Mouse (Mus musculus) lung, embryonic 14.5 days (tissue): Measurements from ENCODE around the gene 1700092M07Rik. TPM values are rescaled to one million over a fixed set of nuclear protein-coding genes. Genes with fewer than 3 reads are reported as not detected.

ENCODE experiments used
- ATAC-seq: fragments of 200-750 bp; cut with Nextera tagmentation; 2 replicates; pipeline ENCODE4 v1.8.0; 2017; ENCODE audit warnings: mild to moderate bottlenecking, moderate TSS enrichment, moderate library complexity; ENCODE audit not compliant: insufficient read depth
- DNase-seq: peaks from one replicate; pipeline ENCODE4 v3.0.0-alpha.2; 2015
- H3K27ac ChIP-seq: fragments of 300-500 bp; sonication (generic); 2 replicates; pipeline ENCODE4 v1.5.1; 2014; ENCODE audit warnings: low read depth, mild to moderate bottlenecking, moderate library complexity
- H3K27me3 ChIP-seq: fragments of 300-500 bp; sonication (generic); 2 replicates; pipeline ENCODE4 v1.6.1; 2014; ENCODE audit warnings: low read length, control low read depth; ENCODE audit not compliant: insufficient read depth
- H3K36me3 ChIP-seq: fragments of 300-500 bp; sonication (generic); 2 replicates; pipeline ENCODE4 v1.6.1; 2014; ENCODE audit warnings: control low read depth; ENCODE audit not compliant: insufficient read depth
- H3K4me1 ChIP-seq: fragments of 300-500 bp; sonication (generic); 2 replicates; pipeline ENCODE4 v1.6.1; 2014; ENCODE audit warnings: antibody characterized with exemption, control low read depth; ENCODE audit not compliant: insufficient read depth
- H3K4me2 ChIP-seq: fragments of 300-500 bp; sonication (generic); 2 replicates; pipeline ENCODE4 v1.6.1; 2014; ENCODE audit warnings: mild to moderate bottlenecking
- H3K4me3 ChIP-seq: fragments of 300-500 bp; sonication (generic); 2 replicates; pipeline ENCODE4 v1.5.1; 2014; ENCODE audit warnings: low read depth, low read length
- H3K9ac ChIP-seq: fragments of 300-500 bp; sonication (generic); 2 replicates; pipeline ENCODE4 v1.6.1; 2014
- H3K9me3 ChIP-seq: fragments of 300-500 bp; sonication (generic); 2 replicates; pipeline ENCODE4 v1.6.1; 2016; ENCODE audit warnings: low read depth, low read length, control low read depth
- CTCF ChIP-seq: IDR thresholded peaks from 2 replicates; pipeline ENCODE4 v1.5.1; 2016; ENCODE audit warnings: antibody characterized with exemption, low read depth
- WGBS: fragments of 180-500 bp; shearing (Covaris S2); extraction: QIAGEN DNeasy Blood & Tissue Kit; methylation state at CpG from one replicate; pipeline ENCODE4 v1.1.7; 2014; 5-methylcytosine and 5-hydroxymethylcytosine counted together
- polyA plus RNA-seq: library from polyadenylated mRNA; unstranded; fragments of >200 nt; fragmentation: Nextera tagmentation; extraction: Ambion mirVana; gene quantifications from 2 replicates; pipeline ENCODE4 v1.2.1, GENCODE M21; 2014

Gene 1700092M07Rik
- polyA plus RNA-seq, 1 experiment from 2014 or later: 2.3 TPM

- no peak overlapping the region for H3K4me3 ChIP-seq
- no peak overlapping the region for H3K9ac ChIP-seq
- H3K27ac ChIP-seq: no peak overlapping the region
- no peak for ATAC-seq
- no peaks in the 10 kb centered on the region; the same call in 1 of the 2 replicates for H3K4me1 ChIP-seq
- no peak for TF ChIP-seq CTCF
- no peak overlapping the region for H3K4me2 ChIP-seq
- DNase-seq: no peak
- H3K9me3 ChIP-seq: no peaks in the 10 kb centered on the region; the same call in 1 of the 2 replicates
- H3K27me3 ChIP-seq: no peaks in the 10 kb centered on the region
- WGBS: over 99% methylated on average over 9 of the region's 9 CpGs
- H3K36me3 ChIP-seq: peaks cover 84% of the 10 kb centered on the region
Observed at GRCm38 (mm10) chr19:8765562-8765961, 25.0 kb downstream of the 1700092M07Rik start.

DNA sequence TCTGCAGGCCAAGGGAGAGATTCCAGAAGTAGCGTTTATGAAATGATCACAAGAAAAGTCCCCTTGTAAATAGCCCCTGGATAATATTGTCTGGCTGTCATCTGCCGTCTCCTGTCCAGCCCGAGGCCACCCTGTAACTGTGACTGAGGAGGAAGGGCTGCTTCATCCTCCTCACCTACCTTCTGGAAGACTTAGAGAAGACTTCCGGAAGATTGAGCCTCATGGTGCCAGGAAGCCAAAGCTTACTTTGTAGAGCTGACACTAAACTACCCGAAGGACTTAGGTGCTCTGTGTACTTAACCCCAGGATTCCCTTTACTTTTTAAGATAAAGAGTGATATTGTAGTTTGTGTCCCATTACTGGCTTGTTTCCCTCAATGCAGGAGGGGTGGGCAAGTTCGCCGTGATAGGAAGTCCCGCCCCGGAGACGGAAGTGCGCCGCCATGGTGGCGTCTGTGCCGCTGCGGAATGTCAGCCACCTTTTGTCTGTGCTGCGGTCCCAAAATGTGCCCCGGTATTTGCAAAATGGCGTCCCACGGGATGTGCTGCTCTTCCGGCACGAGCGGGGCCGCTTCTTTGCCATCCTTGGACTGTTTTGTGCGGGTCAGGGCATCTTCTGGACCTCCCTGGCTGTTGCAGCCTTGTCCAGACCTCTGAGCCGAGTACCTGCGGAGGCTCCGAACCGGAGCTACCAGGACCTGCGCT, 30.2 kb downstream of the 1700092M07Rik start, which contains the start of gene Tmem223:
Gene Tmem223 (plus strand): TSS at position 430 of the 704 bp plus-strand sequence.
- peak; percentile 25; the same call in 1 of the 2 replicates for ATAC-seq
- Histone ChIP-seq H3K36me3 (peaks cover 69% of the 10 kb centered on the region), H3K27ac (peak within 1 kb of the TSS; percentile 91), H3K9me3 (no peaks in the 10 kb centered on the region), H3K4me2 (peak within 1 kb of the TSS; percentile 82), H3K4me3 (peak within 1 kb of the TSS; percentile 72), H3K4me1 (no peaks in the 10 kb centered on the region; the same call in none of the 2 replicates), H3K9ac (peak within 1 kb of the TSS; percentile 95), H3K27me3 (no peaks in the 10 kb centered on the region)
- TF ChIP-seq CTCF: peak; percentile 32; the same call in 1 of the 2 replicates
- DNase-seq: peak; percentile 87
- WGBS: 23% methylated on average over 29 of the region's 29 CpGs

DNA sequence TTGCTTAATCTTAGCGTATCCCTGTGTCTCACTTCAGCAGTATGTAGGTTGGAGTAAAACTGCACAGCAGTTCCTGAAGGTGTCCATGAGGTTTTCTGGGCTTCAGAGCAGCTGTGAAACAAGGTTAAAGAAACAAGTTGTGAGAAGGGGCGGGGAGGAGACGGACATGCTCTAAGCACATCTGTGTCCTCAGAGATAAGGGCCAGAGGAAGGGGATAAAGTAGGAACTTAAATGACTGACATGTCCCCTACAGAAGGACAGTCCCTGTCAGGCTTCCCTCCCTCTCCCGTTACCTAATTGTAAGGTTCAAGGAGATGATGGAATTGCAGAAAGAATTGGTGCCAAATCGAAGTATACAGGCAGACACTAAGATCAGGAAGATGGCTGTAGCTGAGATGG, 32.5 kb downstream of the 1700092M07Rik start:
- Histone ChIP-seq H3K4me1 (no peaks in the 10 kb centered on the region; the same call in none of the 2 replicates), H3K36me3 (peaks cover 51% of the 10 kb centered on the region), H3K4me2 (peak overlapping the region; percentile 99), H3K27me3 (no peaks in the 10 kb centered on the region), H3K4me3 (peak overlapping the region; percentile 72), H3K27ac (0 out of 2 replicates have a peak overlapping the region, but pooled peaks have one; percentile 99), H3K9me3 (no peaks in the 10 kb centered on the region), H3K9ac (peak overlapping the region; percentile 94; the same call in 1 of the 2 replicates)
- 65% methylated on average over 5 of the region's 5 CpGs for WGBS
- TF ChIP-seq CTCF: no peak
- no peak for ATAC-seq
- DNase-seq: no peak

DNA sequence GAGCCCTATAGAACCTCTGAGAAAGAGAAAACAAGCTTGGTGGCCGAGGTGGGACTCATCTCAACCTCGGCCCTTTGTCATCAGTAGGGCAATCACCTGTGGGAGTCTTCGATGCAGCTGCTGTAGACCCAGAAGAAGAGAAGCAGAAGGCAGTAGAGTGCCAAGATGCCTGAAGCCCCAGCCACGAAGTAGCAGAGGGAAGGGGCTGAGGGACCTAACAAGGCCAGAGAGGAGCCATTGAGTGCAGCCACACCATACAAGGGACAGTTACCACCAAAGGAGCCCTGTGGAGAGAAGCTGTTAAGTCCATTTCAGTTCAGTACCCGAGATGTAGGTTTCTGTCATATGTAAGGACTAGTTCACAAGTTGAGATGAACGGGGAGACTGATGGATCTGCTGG, 32.9 kb downstream of the 1700092M07Rik start:
- Histone ChIP-seq H3K27me3 (no peaks in the 10 kb centered on the region), H3K9ac (peak overlapping the region; percentile 94), H3K36me3 (peaks cover 51% of the 10 kb centered on the region), H3K4me1 (no peaks in the 10 kb centered on the region; the same call in none of the 2 replicates), H3K4me3 (peak overlapping the region; percentile 72), H3K4me2 (peak overlapping the region; percentile 99), H3K9me3 (no peaks in the 10 kb centered on the region), H3K27ac (peak overlapping the region; percentile 99; the same call in 1 of the 2 replicates)
- DNase-seq (peak; percentile 15), ATAC-seq (no peak)
- whole genome bisulfite sequencing: 51% methylated on average over 6 of the region's 6 CpGs
- no peak for TF ChIP-seq CTCF

- no peak for TF ChIP-seq CTCF
- H3K9me3 ChIP-seq: no peaks in the 10 kb centered on the region
- peak; percentile 90 for ATAC-seq
- no peaks in the 10 kb centered on the region; the same call in none of the 2 replicates for H3K4me1 ChIP-seq
- DNase-seq: peak; percentile 98
- H3K27ac ChIP-seq: peak within 1 kb of the TSS; percentile 99
- no peaks in the 10 kb centered on the region for H3K27me3 ChIP-seq
- H3K4me3 ChIP-seq: peak within 1 kb of the TSS; percentile 72
- peak within 1 kb of the TSS; percentile 99 for H3K4me2 ChIP-seq
- H3K9ac ChIP-seq: peak within 1 kb of the TSS; percentile 94
- peaks cover 47% of the 10 kb centered on the region for H3K36me3 ChIP-seq
- WGBS: under 1% methylated on average over 68 of the region's 68 CpGs
Observed at GRCm38 (mm10) chr19:8774086-8774835, 33.7 kb downstream of the 1700092M07Rik start, which contains the start of gene Tmem179b. Gene Tmem179b (minus strand): TSS chr19:8774467.

GRCm38 (mm10) chr19:8774951-8775421, 34.5 kb downstream of the 1700092M07Rik start:
- peak overlapping the region; percentile 72 for H3K4me3 ChIP-seq
- H3K9me3 ChIP-seq: no peaks in the 10 kb centered on the region
- ATAC-seq (peak; percentile 32), DNase-seq (peak; percentile 35)
- peak overlapping the region; percentile 99 for H3K27ac ChIP-seq
- H3K9ac ChIP-seq: peak overlapping the region; percentile 94
- peak overlapping the region; percentile 99 for H3K4me2 ChIP-seq
- no peaks in the 10 kb centered on the region; the same call in none of the 2 replicates for H3K4me1 ChIP-seq
- no peak for TF ChIP-seq CTCF
- H3K36me3 ChIP-seq: peaks cover 45% of the 10 kb centered on the region
- WGBS: 3% methylated on average over 20 of the region's 20 CpGs
- H3K27me3 ChIP-seq: no peaks in the 10 kb centered on the region
